Comparison of ENCODE assay signal across 9 mouse cellular contexts in the genomic region with DNA sequence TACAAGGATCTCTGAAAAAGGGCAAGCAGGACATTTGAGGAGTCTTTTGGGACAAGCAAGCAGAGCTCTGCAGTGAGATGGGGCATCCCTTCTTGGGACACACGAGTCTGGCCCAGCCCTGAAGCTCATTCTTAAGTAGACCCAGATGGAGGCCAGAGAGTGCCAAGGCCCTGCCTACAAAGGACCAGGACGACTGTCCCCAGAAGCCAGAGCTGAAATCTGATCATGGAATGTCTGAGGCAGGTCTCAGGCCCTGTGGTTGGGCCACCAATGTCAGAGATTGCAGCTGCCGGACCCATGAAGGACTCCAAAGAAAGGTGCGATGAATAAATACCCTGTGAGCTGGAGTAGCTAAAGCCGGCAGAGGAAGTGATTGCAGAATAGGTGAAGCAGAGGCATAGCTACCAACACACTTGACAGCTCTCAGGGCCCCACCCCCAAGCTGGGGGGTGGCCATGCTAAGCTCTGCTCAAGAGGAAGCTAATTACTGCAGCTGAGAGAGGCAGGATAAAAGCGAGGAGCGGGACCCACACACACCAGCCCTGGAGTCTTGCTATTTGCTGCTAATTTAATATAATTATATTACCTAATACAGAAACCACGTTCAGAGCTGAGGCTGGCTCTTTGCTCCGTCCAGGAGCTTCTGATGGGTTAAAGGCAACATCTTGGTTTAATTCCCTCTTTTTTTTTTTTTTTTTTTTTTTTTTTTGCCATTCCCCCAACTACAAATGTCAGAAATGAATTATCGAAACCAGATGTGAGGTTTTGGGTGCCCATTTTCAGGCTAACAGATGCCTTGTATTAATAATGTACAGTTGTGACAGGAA. TPM values are rescaled to one million over a fixed set of nuclear protein-coding genes. Genes with fewer than 3 reads are reported as not detected.
DNase-seq lines count a peak whose midpoint lies in the region; ATAC-seq lines count a peak whose summit lies in the region.
"Had no signal": no experiment of that assay in that cellular context is flagged by ENCODE, and none has a peak within 500 bp of the region (broad histone marks: within the 10 kb centered on the region; RNA-seq: fewer than 3 reads in every experiment).

No protein-coding gene starts in this region.

- H3K4me2 ChIP-seq in heart, embryonic 16.5 days (ENCODE audit: low read depth, low read length): no peak overlapping the region
- no peak overlapping the region for H3K4me2 ChIP-seq in heart, embryonic 12.5 days

- ATAC-seq in heart, embryonic 16.5 days (replicated peaks; ENCODE audit: extremely low read depth, insufficient read depth, low FRiP score): no peak
- ATAC-seq in heart, embryonic 12.5 days (ENCODE audit: insufficient number of reproducible peaks, low FRiP score): no peak

- WGBS in heart, embryonic 16.5 days: 45% methylated on average over 10 of the region's 10 CpGs
- WGBS in heart, embryonic 12.5 days: 38% methylated on average over 10 of the region's 10 CpGs

- no peak overlapping the region for H3K4me3 ChIP-seq in heart, embryonic 16.5 days (ENCODE audit: low read length)
- H3K4me3 ChIP-seq in heart, embryonic 12.5 days: no peak overlapping the region

- no peaks in the 10 kb centered on the region for H3K36me3 ChIP-seq in heart, embryonic 16.5 days (ENCODE audit: control insufficient read depth, insufficient read depth)
- no peaks in the 10 kb centered on the region for H3K36me3 ChIP-seq in heart, embryonic 12.5 days

- H3K27me3 ChIP-seq in heart, embryonic 16.5 days (ENCODE audit: control insufficient read depth, insufficient read depth, low read length): no peaks in the 10 kb centered on the region
- no peaks in the 10 kb centered on the region for H3K27me3 ChIP-seq in heart, embryonic 12.5 days (replicated peaks)

- H3K4me1 ChIP-seq in heart, embryonic 16.5 days (ENCODE audit: control insufficient read depth, insufficient read depth, low read length): peaks cover 23% of the 10 kb centered on the region
- H3K4me1 ChIP-seq in heart, embryonic 12.5 days (replicated peaks): peaks cover 42% of the 10 kb centered on the region

- peak overlapping the region; percentile 44 for H3K27ac ChIP-seq in heart, embryonic 16.5 days (ENCODE audit: low read length)
- no peak overlapping the region for H3K27ac ChIP-seq in heart, embryonic 12.5 days (ENCODE audit: poor library complexity, severe bottlenecking)

- no peak overlapping the region for H3K9ac ChIP-seq in heart, embryonic 16.5 days (ENCODE audit: low read length)
- H3K9ac ChIP-seq in heart, embryonic 12.5 days: no peak overlapping the region

- peak; percentile 87 for DNase-seq in NIH3T3 (ENCODE audit: low read depth)
- peak; percentile 93 for DNase-seq in forelimb bud, embryonic 11.5 days (ENCODE audit: low read depth, low spot score)
- peak; percentile 74 for DNase-seq in mesoderm, embryonic 11.5 days (ENCODE audit: low read depth, low spot score)
- no peak for DNase-seq in layer of hippocampus, postnatal 10 days (ENCODE audit: low spot score in 2 of 2)
- no peak for DNase-seq in left cerebral cortex, adult 18-20 months (ENCODE audit: low spot score in 2 of 2)
- DNase-seq in kidney, postnatal 14 days: no peak

- H3K9me3 ChIP-seq in heart, embryonic 16.5 days (replicated peaks; ENCODE audit: control insufficient read depth, low read length): peaks cover 6% of the 10 kb centered on the region
- no peaks in the 10 kb centered on the region; the same call in 1 of the 2 replicates for H3K9me3 ChIP-seq in heart, embryonic 12.5 days (replicated peaks)

RNA-seq across cellular contexts. Expression of a gene that starts 28.4 kb away (rescaled TPM):
- 5.6 and 6.7 TPM in 2 replicates for polyA plus RNA-seq in heart, embryonic 16.5 days (2015; fragmentation: Nextera tagmentation; extraction: Ambion mirVana)
- 6.7 and 10.2 TPM in 2 replicates for polyA plus RNA-seq in heart, embryonic 12.5 days (2016; fragmentation: Nextera tagmentation; extraction: Ambion mirVana)
- total RNA-seq in layer of hippocampus, postnatal 10 days (2021): 1 to 10 TPM; 2.0 to 2.8 TPM
- total RNA-seq in left cerebral cortex, adult 18-20 months (2021): 1 to 10 TPM; 1.3 to 1.7 TPM

RNA-seq across cellular contexts. Expression of a gene that starts 56.2 kb away (rescaled TPM):
- polyA plus RNA-seq in heart, embryonic 16.5 days (2015; fragmentation: Nextera tagmentation; extraction: Ambion mirVana): 9.4 and 11.5 TPM in 2 replicates
- polyA plus RNA-seq in heart, embryonic 12.5 days (2016; fragmentation: Nextera tagmentation; extraction: Ambion mirVana): 18.1 and 18.8 TPM in 2 replicates
- 10 to 100 TPM; 29.4 to 30.1 TPM for total RNA-seq in layer of hippocampus, postnatal 10 days (2021)
- total RNA-seq in left cerebral cortex, adult 18-20 months (2021): 10 to 100 TPM; 12.3 to 13.6 TPM
- total RNA-seq: neutrophil, adult 5-6 weeks had no signal

Comparison
In these comparisons a context has a peak if more than half of its experiments do, and no peak if none do; other contexts are left out.
1. DNase-seq: peak in NIH3T3 (single experiment), forelimb bud, embryonic 11.5 days (single experiment) and mesoderm, embryonic 11.5 days (single experiment); none in layer of hippocampus, postnatal 10 days (0 of 2), left cerebral cortex, adult 18-20 months (0 of 2) and kidney, postnatal 14 days (single experiment).